Mouse (Mus musculus) neural tube, embryonic 14.5 days (tissue): ENCODE data around the gene Gm6509. TPM values are rescaled to one million over a fixed set of nuclear protein-coding genes. Genes with fewer than 3 reads are reported as not detected.
"Not testable (repeated sequence)": the region's sequence is repeated elsewhere in the genome, so short reads cannot be mapped to it uniquely, and the experiment has no call there.

Experiments
- ATAC-seq: fragments of 200-750 bp; cut with Nextera tagmentation; 2 replicates; pipeline ENCODE4 v1.8.0; 2017; ENCODE audit warnings: low read depth, mild to moderate bottlenecking, moderate TSS enrichment, moderate library complexity
- H3K27ac ChIP-seq: fragments of 300-500 bp; sonication (generic); 2 replicates; pipeline ENCODE4 v1.5.1; 2014; ENCODE audit warnings: low read depth, mild to moderate bottlenecking, control low read depth, low read length, moderate library complexity, mixed read lengths
- H3K27me3 ChIP-seq: fragments of 300-500 bp; sonication (generic); 2 replicates; pipeline ENCODE4 v1.6.1; 2014; ENCODE audit warnings: low read length; ENCODE audit not compliant: control insufficient read depth, insufficient read depth
- H3K36me3 ChIP-seq: fragments of 300-500 bp; sonication (generic); 2 replicates; pipeline ENCODE4 v1.6.1; 2014; ENCODE audit warnings: low read length, mixed read lengths; ENCODE audit not compliant: control insufficient read depth, insufficient read depth
- H3K4me1 ChIP-seq: fragments of 300-500 bp; sonication (generic); 2 replicates; pipeline ENCODE4 v1.6.1; 2014; ENCODE audit warnings: low read length; ENCODE audit not compliant: control insufficient read depth, insufficient read depth
- H3K4me2 ChIP-seq: fragments of 300-500 bp; sonication (generic); 2 replicates; pipeline ENCODE4 v1.6.1; 2014; ENCODE audit warnings: mild to moderate bottlenecking, low read depth, low read length, control low read depth
- H3K4me3 ChIP-seq: fragments of 300-500 bp; sonication (generic); 2 replicates; pipeline ENCODE4 v1.5.1; 2014; ENCODE audit warnings: low read depth, low read length, control low read depth, mixed read lengths
- H3K9ac ChIP-seq: fragments of 300-500 bp; sonication (generic); replicated peaks from 2 replicates; pipeline ENCODE4 v1.6.1; 2014; ENCODE audit warnings: low read depth, mild to moderate bottlenecking, control low read depth, low read length, mixed read lengths
- H3K9me3 ChIP-seq: fragments of 300-500 bp; sonication (generic); 2 replicates; pipeline ENCODE4 v1.6.1; 2016; ENCODE audit warnings: low read length; ENCODE audit not compliant: control insufficient read depth
- WGBS: fragments of 180-500 bp; shearing (Covaris S2); extraction: QIAGEN DNeasy Blood & Tissue Kit; methylation state at CpG from one replicate; pipeline ENCODE4 v1.1.7; 2014; 5-methylcytosine and 5-hydroxymethylcytosine counted together
- polyA plus RNA-seq: library from polyadenylated mRNA; unstranded; fragments of >200 nt; fragmentation: Nextera tagmentation; extraction: Ambion mirVana; gene quantifications from 2 replicates; pipeline ENCODE4 v1.2.1, GENCODE M21; 2014

Gm6509 gene
- not detected in 2 replicates for polyA plus RNA-seq

- H3K9me3 ChIP-seq, H3K27ac ChIP-seq, H3K9ac ChIP-seq, H3K27me3 ChIP-seq, H3K4me1 ChIP-seq, ATAC-seq, H3K4me3 ChIP-seq, H3K36me3 ChIP-seq, H3K4me2 ChIP-seq: not testable (repeated sequence)
- no CpG with 5 or more reads among the region's 2 CpGs for WGBS
Observed at GRCm38 (mm10) chr5:94623679-94624078, at the start of gene Gm6509. Gene Gm6509 (plus strand): TSS chr5:94623979.

- not testable (repeated sequence) for H3K36me3 ChIP-seq, H3K9ac ChIP-seq, H3K4me1 ChIP-seq, H3K27me3 ChIP-seq, H3K4me2 ChIP-seq, ATAC-seq, H3K4me3 ChIP-seq, H3K9me3 ChIP-seq, H3K27ac ChIP-seq
- no CpG with 5 or more reads among the region's 1 CpGs for WGBS
Observed at GRCm38 (mm10) chr5:94616242-94616641, 7.5 kb upstream of the Gm6509 start, which contains the start of gene Gm3147. Gene Gm3147 (minus strand): TSS chr5:94616342.

- not testable (repeated sequence) for H3K27me3 ChIP-seq, H3K9me3 ChIP-seq, H3K27ac ChIP-seq, ATAC-seq, H3K4me3 ChIP-seq, H3K4me1 ChIP-seq, H3K4me2 ChIP-seq, H3K9ac ChIP-seq, H3K36me3 ChIP-seq
- no CpG with 5 or more reads among the region's 2 CpGs for WGBS
Observed at GRCm38 (mm10) chr5:94648082-94648481, 24.3 kb downstream of the Gm6509 start, which contains the start of gene Gm6205. Gene Gm6205 (plus strand): TSS chr5:94648382.

Other genes starting within 250 kb of the Gm6509 start
- not detected in 2 replicates for gene Gm7682, start 178.2 kb upstream of the Gm6509 start, polyA plus RNA-seq
- gene Gm3139, start 97.7 kb upstream of the Gm6509 start, polyA plus RNA-seq = not detected in 2 replicates
- gene Gm3147, start 7.6 kb upstream of the Gm6509 start, polyA plus RNA-seq = not detected in 2 replicates
- not detected in 2 replicates for gene Gm6205, start 24.4 kb downstream of the Gm6509 start, polyA plus RNA-seq
- not detected in 2 replicates for gene Gm3183, start 241.5 kb downstream of the Gm6509 start, polyA plus RNA-seq